Mouse (Mus musculus): ENCODE measurements at regions not wholly inside any gene's neighbourhood (a gene's known extent, or its start where the extent isn't known, plus 50 kb on each side); places are given as distances from the start of the nearest gene placed in this dataset.

GRCm38 (mm10) chr16:65655490-65655889 lies 93.0 kb upstream of the Chmp2b start:
- no peak for TF ChIP-seq CTCF (IDR thresholded peaks at IDR 0.05; ENCODE audit: control insufficient read depth, insufficient read depth, insufficient replicate concordance, low read depth, low read length)
- TF ChIP-seq POLR2A (IDR thresholded peaks at IDR 0.05; ENCODE audit: control insufficient read depth, low read depth, low read length) = no peak

Measured in testis, adult 2 months (tissue).